Mouse (Mus musculus): Measurements from ENCODE around the gene Pla2g12b. TPM values are rescaled to one million over a fixed set of nuclear protein-coding genes. Genes with fewer than 3 reads are reported as not detected.

Pla2g12b gene
- polyA plus RNA-seq, 1 experiment from 2014 or later = 13.1 TPM

DNA sequence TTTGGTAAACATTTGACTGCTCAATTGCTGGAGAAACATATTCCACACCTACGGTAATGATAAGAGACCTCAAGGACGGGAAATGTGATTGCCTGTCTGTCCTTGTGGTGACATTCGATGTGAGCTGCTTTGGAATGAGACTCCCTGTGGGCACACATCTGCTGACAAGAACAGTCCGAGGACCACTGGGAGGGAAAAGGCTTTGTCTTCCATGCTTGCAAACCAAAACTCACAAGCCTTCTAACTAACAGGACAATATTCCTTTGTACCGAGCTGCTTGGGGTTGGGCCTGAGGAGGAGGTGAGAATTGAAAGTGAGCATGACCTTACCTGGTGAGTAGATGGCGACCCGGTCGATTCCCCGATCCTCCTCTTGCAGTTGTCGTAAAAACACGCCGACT lies 63.8 kb downstream of the Pla2g12b start:
- Histone ChIP-seq H3K4me3 (replicated peaks; ENCODE audit: low read length) (no peak overlapping the region), H3K9ac (ENCODE audit: low read length) (no peak overlapping the region), H3K4me2 (ENCODE audit: low read depth, low read length) (no peak overlapping the region), H3K27ac (ENCODE audit: low read length) (no peak overlapping the region), H3K27me3 (ENCODE audit: control insufficient read depth, insufficient read depth, low read length) (no peaks in the 10 kb centered on the region), H3K4me1 (ENCODE audit: control insufficient read depth, insufficient read depth, low read length) (no peaks in the 10 kb centered on the region), H3K36me3 (ENCODE audit: control insufficient read depth, insufficient read depth, low read length) (no peaks in the 10 kb centered on the region), H3K9me3 (replicated peaks; ENCODE audit: control insufficient read depth, low read length) (no peaks in the 10 kb centered on the region)
- 90% methylated on average over 12 of the region's 12 CpGs for WGBS
- ATAC-seq (ENCODE audit: insufficient read depth, low FRiP score) = no peak

GRCm38 (mm10) chr10:59470451-59470850 lies 67.0 kb downstream of the Pla2g12b start:
- ATAC-seq (ENCODE audit: insufficient read depth, low FRiP score) = no peak
- Histone ChIP-seq H3K27me3 (ENCODE audit: control insufficient read depth, insufficient read depth, low read length) (no peaks in the 10 kb centered on the region), H3K4me3 (replicated peaks; ENCODE audit: low read length) (no peak overlapping the region), H3K9ac (ENCODE audit: low read length) (no peak overlapping the region), H3K4me1 (ENCODE audit: control insufficient read depth, insufficient read depth, low read length) (no peaks in the 10 kb centered on the region), H3K4me2 (ENCODE audit: low read depth, low read length) (no peak overlapping the region), H3K27ac (ENCODE audit: low read length) (no peak overlapping the region), H3K9me3 (replicated peaks; ENCODE audit: control insufficient read depth, low read length) (no peaks in the 10 kb centered on the region), H3K36me3 (ENCODE audit: control insufficient read depth, insufficient read depth, low read length) (no peaks in the 10 kb centered on the region)
- WGBS = 68% methylated on average over 5 of the region's 5 CpGs

Other genes starting within 250 kb of the Pla2g12b start
- gene Sept10, start 181.8 kb upstream of the Pla2g12b start, polyA plus RNA-seq (2015; fragmentation: Nextera tagmentation; extraction: Ambion mirVana) = 37.9 and 41.7 TPM in 2 replicates
- gene Sowahc, start 181.7 kb upstream of the Pla2g12b start, polyA plus RNA-seq (2015; fragmentation: Nextera tagmentation; extraction: Ambion mirVana) = 20.6 and 21.3 TPM in 2 replicates
- 80.9 and 90.0 TPM in 2 replicates for gene P4ha1, start 80.4 kb upstream of the Pla2g12b start, polyA plus RNA-seq (2015; fragmentation: Nextera tagmentation; extraction: Ambion mirVana)
- 7.2 and 21.0 TPM in 2 replicates for gene Gm10273, start 8.0 kb upstream of the Pla2g12b start, polyA plus RNA-seq (2015; fragmentation: Nextera tagmentation; extraction: Ambion mirVana)
- 2.4 and 3.2 TPM in 2 replicates for gene Oit3, start 38.1 kb downstream of the Pla2g12b start, polyA plus RNA-seq (2015; fragmentation: Nextera tagmentation; extraction: Ambion mirVana)
- gene Gm10322, start 212.4 kb downstream of the Pla2g12b start, polyA plus RNA-seq (2015; fragmentation: Nextera tagmentation; extraction: Ambion mirVana) = not detected in 2 replicates
- 60.0 and 64.9 TPM in 2 replicates for gene Mcu, start 213.0 kb downstream of the Pla2g12b start, polyA plus RNA-seq (2015; fragmentation: Nextera tagmentation; extraction: Ambion mirVana)

Measured in stomach, embryonic 16.5 days (tissue).